Mouse (Mus musculus): ENCODE measurements around the gene 0610009B22Rik.

The 0610009B22Rik gene

DNA sequence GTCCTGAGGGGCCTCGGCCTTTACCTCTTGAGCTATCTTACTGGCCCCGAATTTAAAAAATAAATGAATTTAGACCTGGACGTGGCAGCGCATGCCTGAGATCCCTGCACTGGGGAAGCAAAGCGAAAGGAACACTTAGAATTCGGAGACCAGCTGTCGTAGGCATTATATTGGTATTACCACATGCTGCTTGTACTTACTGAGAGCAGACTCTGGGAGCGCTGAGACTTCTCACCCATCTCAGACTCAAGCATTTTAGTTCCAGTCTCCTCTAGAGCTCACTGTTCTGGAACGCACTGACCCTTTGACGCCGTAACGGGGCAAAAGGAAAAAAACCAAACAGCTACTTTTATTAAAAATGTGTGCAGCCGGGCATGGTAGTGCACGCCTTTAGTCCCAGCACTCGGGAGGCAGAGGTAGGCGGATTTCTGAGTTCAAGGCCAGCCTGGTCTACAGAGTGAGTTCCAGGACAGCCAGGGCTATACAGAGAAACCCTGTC is 26.8 kb downstream of the 0610009B22Rik start:
- no peak for DNase-seq (ENCODE audit: extremely low spot score, low read depth, low spot score)

DNA sequence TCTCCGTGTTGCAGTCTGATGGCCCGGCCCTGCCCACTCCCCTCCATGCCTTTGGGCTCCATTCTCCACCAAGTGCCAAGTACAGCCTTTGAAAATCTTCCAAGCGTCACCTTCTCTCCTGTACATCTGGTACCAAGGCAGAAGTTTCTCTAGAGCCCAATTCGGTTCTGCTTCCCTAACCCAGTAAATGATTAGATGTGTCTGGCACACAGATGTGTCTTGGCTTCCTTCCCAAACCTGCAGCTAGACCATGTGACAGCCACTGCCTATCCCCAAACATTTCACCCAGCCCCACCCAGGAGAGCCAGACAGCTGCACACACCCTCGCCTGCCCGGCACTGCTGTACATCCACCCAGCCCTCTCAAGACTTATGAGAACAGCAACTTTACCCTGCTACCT is 30.0 kb downstream of the 0610009B22Rik start:
- DNase-seq (ENCODE audit: extremely low spot score, low read depth, low spot score): no peak

- no peak for DNase-seq (ENCODE audit: extremely low spot score, low read depth, low spot score)
Observed at GRCm38 (mm10) chr11:51658291-51658690, 30.4 kb downstream of the 0610009B22Rik start.

DNA sequence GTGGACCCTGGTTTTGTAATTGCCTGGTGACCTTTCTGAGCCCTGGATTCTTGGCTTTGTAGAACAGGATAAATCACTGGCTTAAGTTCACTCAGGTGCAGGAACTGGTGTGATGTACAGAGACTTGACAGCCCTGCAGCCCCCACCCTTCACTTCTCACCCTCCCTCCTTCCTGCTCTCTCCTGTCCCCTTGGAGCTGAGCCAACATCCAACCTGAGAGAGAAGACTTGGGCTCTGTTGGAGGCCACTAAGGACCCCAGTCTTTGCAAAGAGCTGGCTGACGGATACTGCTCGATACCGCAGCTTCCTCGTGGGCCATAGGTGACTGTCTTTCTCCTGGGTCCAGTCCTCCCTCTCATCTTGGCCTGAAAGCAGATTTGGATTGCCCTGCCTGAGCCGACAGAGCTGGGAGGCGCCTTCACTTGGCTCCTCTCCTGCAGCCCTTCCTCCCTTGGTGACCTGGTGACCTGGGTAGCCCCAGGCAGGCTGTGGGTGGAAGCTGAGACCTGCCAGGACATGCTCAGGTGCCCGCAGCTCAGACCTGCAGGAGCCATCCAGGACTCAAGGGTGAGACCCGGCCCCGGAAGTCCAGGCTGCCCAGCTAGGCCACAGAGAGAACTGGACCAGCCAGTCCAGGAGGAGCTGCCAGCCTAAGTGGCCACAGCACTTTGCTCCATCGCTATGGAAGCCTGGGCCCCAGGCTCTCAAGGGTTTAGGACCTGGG is 31.7 kb downstream of the 0610009B22Rik start:
- no peak for DNase-seq (ENCODE audit: extremely low spot score, low read depth, low spot score)

GRCm38 (mm10) chr11:51654891-51655290 is 33.8 kb downstream of the 0610009B22Rik start:
- DNase-seq (ENCODE audit: extremely low spot score, low read depth, low spot score): no peak

DNA sequence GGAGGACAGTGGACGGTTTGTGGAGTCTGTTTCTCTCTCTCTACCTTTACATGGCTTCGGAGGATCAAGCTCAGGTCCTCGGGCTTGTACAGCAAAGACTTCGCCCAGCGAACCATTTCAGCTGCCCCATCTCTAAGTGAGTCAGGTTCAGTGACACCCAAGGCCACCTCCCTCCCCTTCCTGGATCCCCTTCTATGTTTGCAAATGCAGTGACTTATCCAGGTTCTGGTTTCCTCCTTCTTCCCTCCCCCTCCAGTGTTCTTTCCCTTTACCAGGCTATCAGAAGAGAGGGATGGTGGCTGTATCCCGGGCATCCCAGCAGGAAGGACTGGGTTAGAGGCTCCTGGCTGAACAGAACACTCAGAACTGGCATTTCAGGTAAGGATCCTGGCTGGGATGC is 34.9 kb downstream of the 0610009B22Rik start:
- DNase-seq (ENCODE audit: extremely low spot score, low read depth, low spot score): no peak

DNA sequence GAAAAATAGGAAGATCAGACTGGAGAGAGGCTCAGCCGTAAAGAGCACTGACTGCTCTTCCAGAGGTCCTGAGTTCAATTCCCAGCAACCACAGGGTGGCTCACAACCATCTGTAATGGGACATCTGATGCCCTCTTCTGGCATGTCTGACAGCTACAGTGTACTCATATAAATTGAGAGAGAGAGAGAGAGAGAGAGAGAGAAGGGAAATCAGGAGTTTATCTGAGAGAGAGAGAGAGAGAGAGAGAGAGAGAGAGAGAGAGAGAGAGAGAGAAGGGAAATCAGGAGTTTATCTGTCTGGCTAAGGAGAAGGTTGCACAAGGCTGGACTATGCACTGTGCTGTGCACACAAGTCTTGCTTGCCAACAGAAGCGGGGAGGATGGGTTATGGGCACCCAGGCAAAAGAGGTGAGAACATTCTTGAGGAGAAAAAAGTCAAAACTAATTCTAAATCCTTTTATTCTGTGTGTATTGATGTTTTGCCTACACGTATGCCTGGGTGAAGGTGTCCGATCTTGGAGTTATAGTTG is 35.7 kb downstream of the 0610009B22Rik start:
- no peak for DNase-seq (ENCODE audit: extremely low spot score, low read depth, low spot score)

- DNase-seq (ENCODE audit: extremely low spot score, low read depth, low spot score): no peak
Observed at GRCm38 (mm10) chr11:51650691-51651515, 37.8 kb downstream of the 0610009B22Rik start, which contains the start of the genes N4bp3 and D930048N14Rik. TSS of gene N4bp3 (minus strand) at chr11:51650842. TSS of gene D930048N14Rik (plus strand) at chr11:51650954.

DNA sequence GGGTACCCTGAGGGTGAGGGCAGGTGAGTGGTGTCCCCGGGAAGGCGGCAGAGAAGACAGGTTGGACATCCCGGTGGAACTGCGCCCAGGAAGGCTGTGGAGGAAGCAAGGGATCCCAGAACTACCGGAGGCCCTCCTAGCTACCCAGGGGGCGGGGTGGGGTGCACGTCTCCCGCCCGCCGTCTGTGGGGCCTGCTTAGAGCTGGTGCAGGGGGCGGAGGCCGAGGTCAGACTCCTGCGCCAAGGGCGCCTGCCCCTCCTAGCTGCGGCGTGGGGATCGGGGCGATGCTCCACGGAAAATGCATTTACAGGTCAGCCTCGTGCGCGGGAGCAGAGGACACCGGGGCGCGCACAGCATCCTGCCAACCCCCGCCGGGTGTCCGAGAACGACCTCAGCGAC is 38.4 kb downstream of the 0610009B22Rik start:
- no peak for DNase-seq (ENCODE audit: extremely low spot score, low read depth, low spot score)

DNA sequence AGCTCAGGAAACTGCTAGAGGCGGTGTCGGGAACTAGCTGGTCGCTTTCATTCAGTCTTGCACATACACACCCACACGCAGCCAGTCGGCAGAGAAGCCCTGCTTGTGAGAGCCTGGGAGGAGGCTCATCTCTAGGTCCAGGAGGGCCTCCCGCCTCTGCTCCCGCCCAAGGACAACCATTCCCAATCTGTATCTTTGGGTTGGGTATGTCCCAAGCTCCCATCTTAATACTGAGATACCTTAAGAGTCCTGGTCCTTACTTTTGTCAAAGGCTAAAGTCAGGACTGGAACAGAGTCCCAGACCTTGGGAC is 38.8 kb downstream of the 0610009B22Rik start:
- DNase-seq (ENCODE audit: extremely low spot score, low read depth, low spot score): no peak

- no peak for DNase-seq (ENCODE audit: extremely low spot score, low read depth, low spot score)
Observed at GRCm38 (mm10) chr11:51649111-51649888, 39.4 kb downstream of the 0610009B22Rik start.

GRCm38 (mm10) chr11:51648566-51648965 is 40.1 kb downstream of the 0610009B22Rik start:
- no peak for DNase-seq (ENCODE audit: extremely low spot score, low read depth, low spot score)

DNA sequence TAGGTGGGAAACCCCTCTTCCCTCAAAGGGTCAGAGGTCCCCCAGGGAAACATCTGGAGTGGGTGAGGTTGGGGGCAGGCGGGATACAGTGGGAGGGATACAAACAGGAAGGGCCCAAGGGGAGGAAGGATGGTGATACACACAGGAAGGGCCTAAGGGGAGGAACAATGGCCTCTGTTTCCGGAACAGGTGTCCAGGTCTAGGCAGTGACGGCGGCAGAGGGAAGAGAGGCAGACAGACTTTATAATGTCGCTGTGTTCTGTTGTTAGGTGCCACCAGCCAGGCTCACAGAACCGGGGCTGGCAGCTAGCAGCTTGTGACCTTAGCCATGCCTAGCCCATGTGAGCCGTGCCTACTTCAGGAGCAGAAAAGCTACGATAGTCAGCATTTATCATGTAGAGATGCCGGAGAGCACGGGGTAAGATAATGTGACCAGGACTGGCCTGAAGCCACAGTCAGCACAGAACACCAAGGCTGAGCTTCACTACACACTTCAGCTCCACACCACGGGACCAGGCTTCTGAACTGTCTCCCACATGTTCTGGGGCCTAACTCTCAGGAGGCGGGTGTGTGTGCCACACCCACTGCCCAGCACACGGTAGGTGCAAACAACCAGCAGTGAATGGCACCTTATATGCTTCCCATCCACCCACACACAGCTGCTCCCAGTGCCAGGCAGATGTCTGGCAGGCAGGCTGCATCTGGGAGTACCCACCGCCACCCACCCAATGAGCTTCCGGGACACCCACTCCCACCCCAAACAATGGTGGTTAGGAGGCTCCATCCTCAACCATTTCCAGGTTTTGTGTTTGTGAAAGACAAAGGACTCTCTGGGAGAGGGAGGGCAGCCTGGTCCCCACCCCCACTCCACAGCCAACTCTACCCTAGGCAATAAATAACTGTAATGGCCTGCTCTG is 41.7 kb downstream of the 0610009B22Rik start:
- no peak for DNase-seq (ENCODE audit: extremely low spot score, low read depth, low spot score)

GRCm38 (mm10) chr11:51646245-51646644 is 42.4 kb downstream of the 0610009B22Rik start:
- DNase-seq (ENCODE audit: extremely low spot score, low read depth, low spot score): no peak

DNA sequence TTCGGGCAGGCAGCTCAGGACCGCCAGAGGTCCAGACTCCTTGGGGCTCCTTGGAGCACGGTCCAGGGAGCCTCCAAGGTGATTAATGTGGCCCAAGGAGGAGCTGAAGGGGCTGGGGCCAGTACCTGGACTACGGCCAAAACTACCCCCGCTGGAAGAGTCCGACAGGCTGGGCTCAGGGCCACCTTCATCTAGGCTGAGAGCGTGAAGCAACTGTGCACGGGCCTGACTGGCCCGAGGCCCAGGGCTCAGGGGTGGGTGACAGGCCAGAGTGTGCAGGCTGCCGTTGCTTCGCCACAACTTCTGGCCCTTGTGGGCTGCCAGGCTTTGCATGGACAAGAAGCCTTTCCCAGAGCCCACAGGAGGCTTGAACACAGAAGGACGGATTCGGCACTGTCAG is 43.4 kb downstream of the 0610009B22Rik start:
- no peak for DNase-seq (ENCODE audit: extremely low spot score, low read depth, low spot score)

GRCm38 (mm10) chr11:51644217-51644616 is 44.5 kb downstream of the 0610009B22Rik start:
- no peak for DNase-seq (ENCODE audit: extremely low spot score, low read depth, low spot score)

DNA sequence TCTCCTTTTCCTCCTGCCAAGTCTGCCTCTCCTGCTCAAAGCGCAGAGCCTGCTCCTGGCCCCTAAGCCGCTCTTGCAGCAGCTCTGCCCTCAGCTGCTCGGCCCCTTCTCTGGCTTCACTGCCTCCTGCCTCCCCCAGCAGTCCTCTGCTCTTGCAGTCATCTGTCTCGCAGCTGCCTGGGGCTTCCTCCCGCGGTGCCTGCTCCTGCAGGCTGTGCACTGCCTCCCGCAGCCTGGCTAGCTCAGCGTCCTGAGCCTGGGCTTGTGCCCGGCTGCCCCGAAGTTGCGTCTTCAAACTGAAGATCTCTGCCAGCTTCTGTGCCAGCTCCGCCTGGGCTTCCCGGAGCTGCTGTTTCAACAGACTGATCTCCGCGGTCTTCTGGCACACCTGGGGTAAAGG is 44.9 kb downstream of the 0610009B22Rik start:
- DNase-seq (ENCODE audit: extremely low spot score, low read depth, low spot score): no peak

- no peak for DNase-seq (ENCODE audit: extremely low spot score, low read depth, low spot score)
Observed at GRCm38 (mm10) chr11:51643202-51643601, 45.5 kb downstream of the 0610009B22Rik start.

GRCm38 (mm10) chr11:51640748-51641147 is 47.9 kb downstream of the 0610009B22Rik start:
- no peak for DNase-seq (ENCODE audit: extremely low spot score, low read depth, low spot score)

DNA sequence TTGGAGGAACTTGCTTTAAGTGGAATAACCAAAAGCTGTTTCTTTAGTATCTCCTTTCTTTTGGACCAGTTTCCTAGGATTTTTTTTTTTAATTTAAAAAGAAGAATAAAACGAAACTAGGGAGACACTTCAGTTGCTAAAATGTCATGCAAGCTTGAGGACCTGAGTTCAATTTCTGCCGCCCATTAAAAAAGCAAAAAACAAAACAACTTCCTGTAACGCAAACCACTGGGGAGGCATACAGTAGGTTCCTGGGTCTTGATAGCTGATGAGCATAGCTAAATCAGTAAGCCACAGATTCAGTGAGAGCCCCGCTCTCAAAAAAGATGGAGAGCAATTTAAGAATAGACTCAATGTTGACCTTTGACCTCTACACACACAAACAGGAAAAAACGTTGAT is 50.2 kb downstream of the 0610009B22Rik start:
- DNase-seq (ENCODE audit: extremely low spot score, low read depth, low spot score): no peak
